Mouse (Mus musculus): ENCODE measurements around the gene Sult3a1.

- TF ChIP-seq CTCF (IDR thresholded peaks at IDR 0.05): no peak
- no peak for TF ChIP-seq EP300 (IDR thresholded peaks at IDR 0.05)
Measured at GRCm38 (mm10) chr10:33816923-33817322, 40.6 kb upstream of the Sult3a1 start.
